Mouse (Mus musculus): ENCODE data around the gene Dek.

Dek gene

GRCm38 (mm10) chr13:47053971-47054370 is 52.0 kb downstream of the Dek start:
- no peak for DNase-seq

- DNase-seq, result no peak
Measured at GRCm38 (mm10) chr13:47050009-47050408, 56.0 kb downstream of the Dek start.

GRCm38 (mm10) chr13:47047996-47048395 is 58.0 kb downstream of the Dek start:
- DNase-seq, result peak; percentile 45

- no peak for DNase-seq
Measured at GRCm38 (mm10) chr13:47044617-47044947, 61.4 kb downstream of the Dek start, which contains the start of gene Tpmt. Tpmt (minus strand) TSS chr13:47044737.

GRCm38 (mm10) chr13:47043833-47044616 is 62.0 kb downstream of the Dek start:
- peak; percentile 25 for DNase-seq

- DNase-seq, result peak; percentile 99
Measured at GRCm38 (mm10) chr13:47043030-47043680, 62.8 kb downstream of the Dek start, which contains the start of gene Kdm1b. Kdm1b (plus strand) TSS chr13:47043499.

GRCm38 (mm10) chr13:47042024-47042633 is 63.9 kb downstream of the Dek start:
- peak; percentile 9 for DNase-seq

- DNase-seq, result no peak
Measured at GRCm38 (mm10) chr13:47040061-47040460, 65.9 kb downstream of the Dek start.

- no peak for DNase-seq
Measured at GRCm38 (mm10) chr13:47037946-47038345, 68.1 kb downstream of the Dek start.
